Mouse (Mus musculus) embryonic facial prominence, embryonic 13.5 days (tissue): ENCODE results near the gene Scube1. TPM values are rescaled to one million over a fixed set of nuclear protein-coding genes. Genes with fewer than 3 reads are reported as not detected.

Experiments
- ATAC-seq: fragments of 200-750 bp; cut with Nextera tagmentation; 2 replicates; pipeline ENCODE4 v1.8.0; 2017; ENCODE audit warnings: low read depth; ENCODE audit not compliant: insufficient number of reproducible peaks, insufficient read depth, low FRiP score, low TSS enrichment
- H3K27ac ChIP-seq: fragments of 300-500 bp; sonication (generic); 2 replicates; pipeline ENCODE4 v1.5.1; 2015; ENCODE audit warnings: moderate library complexity, mild to moderate bottlenecking, inconsistent platforms
- H3K27me3 ChIP-seq: fragments of 300-500 bp; sonication (generic); 2 replicates; pipeline ENCODE4 v1.6.1; 2015; ENCODE audit warnings: mild to moderate bottlenecking, inconsistent platforms
- H3K36me3 ChIP-seq: fragments of 300-500 bp; sonication (generic); 2 replicates; pipeline ENCODE4 v1.6.1; 2015; ENCODE audit warnings: mild to moderate bottlenecking, inconsistent platforms
- H3K4me1 ChIP-seq: fragments of 300-500 bp; sonication (generic); 2 replicates; pipeline ENCODE4 v1.6.1; 2015; ENCODE audit warnings: inconsistent platforms
- H3K4me2 ChIP-seq: fragments of 300-500 bp; sonication (generic); 2 replicates; pipeline ENCODE4 v1.6.1; 2015; ENCODE audit warnings: moderate library complexity, mild to moderate bottlenecking, inconsistent platforms
- H3K4me3 ChIP-seq: fragments of 300-500 bp; sonication (generic); 2 replicates; pipeline ENCODE4 v1.5.1; 2015; ENCODE audit warnings: mild to moderate bottlenecking, inconsistent platforms
- H3K9ac ChIP-seq: fragments of 300-500 bp; sonication (generic); 2 replicates; pipeline ENCODE4 v1.6.1; 2015; ENCODE audit warnings: mild to moderate bottlenecking, inconsistent platforms
- H3K9me3 ChIP-seq: fragments of 300-500 bp; sonication (generic); 2 replicates; pipeline ENCODE4 v1.6.1; 2016; ENCODE audit warnings: inconsistent platforms
- WGBS: fragments of 180-500 bp; shearing (Covaris S2); methylation state at CpG from one replicate; pipeline ENCODE4 v1.1.7; 2015; ENCODE audit warnings: mixed read lengths; 5-methylcytosine and 5-hydroxymethylcytosine counted together
- polyA plus RNA-seq: library from polyadenylated mRNA; unstranded; fragments of >200 nt; fragmentation: Nextera tagmentation; extraction: Ambion mirVana; gene quantifications from 2 replicates; pipeline ENCODE4 v1.2.1, GENCODE M21; 2015

Scube1 gene
- polyA plus RNA-seq, 1 experiment from 2014 or later, result 24.1 TPM

DNA sequence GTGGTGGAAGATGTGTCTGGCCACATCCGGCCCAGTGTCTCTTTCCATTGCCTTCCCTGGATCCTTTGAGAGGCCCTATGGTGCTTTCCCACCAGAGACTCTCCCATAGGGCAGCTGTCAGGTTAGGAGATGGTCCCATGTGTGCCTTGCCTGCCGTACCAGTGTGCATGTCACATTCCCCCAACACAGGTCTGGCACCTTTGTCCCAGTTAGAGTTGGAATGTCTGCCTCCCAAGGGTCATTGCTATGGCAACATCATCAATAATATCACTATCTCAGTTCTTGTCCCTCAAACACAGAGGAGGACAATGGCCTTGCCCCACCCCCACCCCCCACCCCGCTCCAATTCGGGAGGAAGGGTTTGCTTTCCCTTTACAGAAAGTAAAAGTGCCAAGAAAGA is 61.8 kb downstream of the Scube1 start:
- no peak overlapping the region for H3K27ac ChIP-seq
- 74% methylated on average over 4 of the region's 4 CpGs for WGBS

GRCm38 (mm10) chr15:83662106-83662505 is 62.7 kb downstream of the Scube1 start:
- Histone ChIP-seq H3K9ac (peak overlapping the region; percentile 27; the same call in 1 of the 2 replicates), H3K27ac (no peak overlapping the region), H3K4me1 (peaks cover 32% of the 10 kb centered on the region), H3K9me3 (no peaks in the 10 kb centered on the region), H3K27me3 (no peaks in the 10 kb centered on the region; the same call in 1 of the 2 replicates), H3K36me3 (no peaks in the 10 kb centered on the region), H3K4me3 (no peak overlapping the region), H3K4me2 (no peak overlapping the region)
- no peak for ATAC-seq
- 21% methylated on average over 7 of the region's 7 CpGs for WGBS

More for the DNA sequence above, 61.8 kb downstream of the Scube1 start:
- no peaks in the 10 kb centered on the region; the same call in 1 of the 2 replicates for H3K27me3 ChIP-seq
- H3K9me3 ChIP-seq, result no peaks in the 10 kb centered on the region
- ATAC-seq, result no peak
- H3K4me3 ChIP-seq, result no peak overlapping the region
- no peaks in the 10 kb centered on the region for H3K36me3 ChIP-seq
- no peak overlapping the region for H3K9ac ChIP-seq
- peaks cover 31% of the 10 kb centered on the region for H3K4me1 ChIP-seq
- no peak overlapping the region for H3K4me2 ChIP-seq

GRCm38 (mm10) chr15:83642518-83642917 is 82.3 kb downstream of the Scube1 start:
- Histone ChIP-seq H3K27me3 (no peaks in the 10 kb centered on the region), H3K4me3 (no peak overlapping the region), H3K4me2 (no peak overlapping the region), H3K27ac (no peak overlapping the region), H3K36me3 (no peaks in the 10 kb centered on the region), H3K9me3 (no peaks in the 10 kb centered on the region), H3K9ac (no peak overlapping the region), H3K4me1 (peaks cover 21% of the 10 kb centered on the region)
- WGBS, result 97% methylated on average over 6 of the region's 6 CpGs
- ATAC-seq, result no peak

DNA sequence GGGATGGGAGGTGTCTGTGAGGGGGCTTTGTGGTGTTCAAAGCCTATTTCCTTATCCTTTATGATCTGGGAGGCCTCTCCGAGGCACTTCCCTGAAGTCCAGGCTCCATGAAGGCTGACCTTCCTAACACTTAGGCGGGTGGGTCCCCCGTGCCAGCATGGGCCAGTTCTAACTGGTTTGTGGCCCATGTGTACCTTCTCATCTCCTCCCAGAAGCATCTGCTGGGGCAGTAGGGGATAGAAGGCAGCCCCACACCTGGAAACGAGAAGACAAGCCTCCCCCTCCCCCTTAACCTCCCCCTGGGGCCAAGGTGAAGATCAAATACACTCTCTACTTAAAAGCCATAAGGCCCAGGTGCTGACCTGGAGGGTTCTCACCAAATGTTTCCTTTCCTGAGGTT is 84.6 kb downstream of the Scube1 start:
- no peak for ATAC-seq
- Histone ChIP-seq H3K27me3 (no peaks in the 10 kb centered on the region), H3K27ac (peak overlapping the region; percentile 22; the same call in 1 of the 2 replicates), H3K4me3 (no peak overlapping the region), H3K9ac (no peak overlapping the region), H3K9me3 (no peaks in the 10 kb centered on the region), H3K36me3 (no peaks in the 10 kb centered on the region), H3K4me1 (peaks cover 21% of the 10 kb centered on the region), H3K4me2 (no peak overlapping the region)
- 27% methylated on average over 4 of the region's 4 CpGs for WGBS

DNA sequence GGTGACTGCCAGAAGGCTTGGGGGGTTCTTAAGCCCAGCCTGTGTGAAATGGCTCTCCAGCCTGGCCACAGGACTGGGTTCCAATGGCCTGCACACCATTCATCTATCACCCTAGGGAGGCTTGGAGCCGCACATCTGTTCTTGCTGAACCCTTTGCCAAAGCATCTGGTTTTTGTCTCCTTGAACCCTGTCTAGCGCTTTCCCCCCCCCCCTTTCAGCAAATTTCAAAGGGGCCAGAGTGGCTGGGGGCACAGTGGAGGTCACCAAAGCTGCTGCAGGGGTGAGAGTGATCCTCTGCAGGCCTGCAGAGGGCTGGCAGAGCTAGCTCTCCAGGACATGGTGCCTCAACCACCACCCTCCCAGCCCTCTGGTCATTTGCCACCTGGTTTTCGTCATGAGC is 85.7 kb downstream of the Scube1 start:
- ATAC-seq, result no peak
- Histone ChIP-seq H3K27me3 (no peaks in the 10 kb centered on the region), H3K4me1 (peaks cover 21% of the 10 kb centered on the region), H3K36me3 (no peaks in the 10 kb centered on the region), H3K4me3 (no peak overlapping the region), H3K4me2 (no peak overlapping the region), H3K27ac (no peak overlapping the region; the same call in 1 of the 2 replicates), H3K9ac (0 out of 2 replicates have a peak overlapping the region, but pooled peaks have one; percentile 32), H3K9me3 (no peaks in the 10 kb centered on the region)
- WGBS, result 10% methylated on average over 3 of the region's 3 CpGs

GRCm38 (mm10) chr15:83638196-83638899 is 86.5 kb downstream of the Scube1 start:
- Histone ChIP-seq H3K27me3 (no peaks in the 10 kb centered on the region), H3K27ac (no peak overlapping the region), H3K4me1 (peaks cover 21% of the 10 kb centered on the region), H3K4me2 (no peak overlapping the region), H3K9me3 (no peaks in the 10 kb centered on the region), H3K36me3 (no peaks in the 10 kb centered on the region), H3K9ac (no peak overlapping the region), H3K4me3 (no peak overlapping the region)
- no peak for ATAC-seq
- WGBS, result 71% methylated on average over 20 of the region's 20 CpGs

GRCm38 (mm10) chr15:83636759-83637158 is 88.1 kb downstream of the Scube1 start:
- Histone ChIP-seq H3K4me2 (no peak overlapping the region), H3K9ac (no peak overlapping the region), H3K4me3 (no peak overlapping the region), H3K4me1 (peaks cover 21% of the 10 kb centered on the region), H3K9me3 (no peaks in the 10 kb centered on the region), H3K36me3 (peaks cover 5% of the 10 kb centered on the region), H3K27me3 (no peaks in the 10 kb centered on the region), H3K27ac (no peak overlapping the region)
- ATAC-seq, result no peak
- 54% methylated on average over 6 of the region's 6 CpGs for WGBS

DNA sequence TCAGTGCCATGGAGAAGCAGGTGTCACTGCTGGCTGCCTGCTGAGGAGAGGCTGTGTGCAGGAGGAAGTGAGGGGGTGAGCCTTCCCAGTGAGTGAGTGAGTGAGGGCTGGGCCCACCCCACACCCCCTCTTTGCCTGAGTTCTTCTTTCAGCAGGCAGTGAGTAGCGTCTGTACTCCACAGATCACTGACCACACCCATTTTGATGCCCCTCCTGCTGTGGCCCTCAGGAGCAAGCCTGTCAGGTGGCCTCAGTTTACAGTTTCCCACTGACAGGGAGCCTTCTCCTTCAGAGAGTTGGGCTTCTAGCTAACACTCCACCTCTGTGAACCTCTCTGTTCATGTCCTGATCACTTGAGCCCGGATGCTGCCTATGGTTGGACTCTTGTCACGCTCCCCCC is 89.6 kb downstream of the Scube1 start:
- Histone ChIP-seq H3K27ac (no peak overlapping the region), H3K27me3 (no peaks in the 10 kb centered on the region), H3K9ac (no peak overlapping the region), H3K4me1 (peaks cover 24% of the 10 kb centered on the region), H3K4me3 (no peak overlapping the region), H3K4me2 (no peak overlapping the region), H3K9me3 (no peaks in the 10 kb centered on the region), H3K36me3 (peaks cover 13% of the 10 kb centered on the region)
- ATAC-seq, result no peak
- WGBS, result 59% methylated on average over 3 of the region's 3 CpGs

DNA sequence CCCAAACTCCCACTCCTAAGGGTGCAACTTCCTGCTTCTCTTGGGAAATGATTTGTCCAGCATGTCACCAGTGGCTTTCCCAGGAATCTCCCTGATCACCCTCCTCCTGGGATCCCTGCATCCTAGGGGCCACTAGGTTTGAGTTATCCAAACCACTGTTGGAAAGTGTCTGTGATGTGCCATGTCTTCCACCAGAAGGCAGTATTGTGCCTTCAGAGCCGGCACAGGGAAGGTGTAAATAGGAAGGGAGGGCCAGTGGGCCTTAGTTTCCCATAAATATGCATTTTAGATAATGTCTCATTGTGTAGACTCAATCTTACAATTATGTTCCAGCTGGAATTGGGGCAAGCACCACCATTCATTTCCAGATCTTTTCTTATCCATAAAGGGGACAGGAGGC is 90.7 kb downstream of the Scube1 start:
- Histone ChIP-seq H3K9me3 (no peaks in the 10 kb centered on the region), H3K36me3 (peaks cover 24% of the 10 kb centered on the region), H3K27ac (no peak overlapping the region), H3K4me1 (peaks cover 12% of the 10 kb centered on the region), H3K9ac (no peak overlapping the region), H3K4me2 (no peak overlapping the region), H3K4me3 (no peak overlapping the region), H3K27me3 (no peaks in the 10 kb centered on the region)
- ATAC-seq, result no peak
- 20% methylated on average over 1 of the region's 1 CpGs for WGBS

- H3K4me1 ChIP-seq, result peaks cover 5% of the 10 kb centered on the region; the same call in 1 of the 2 replicates
- H3K4me2 ChIP-seq, result no peak overlapping the region
- no peaks in the 10 kb centered on the region for H3K27me3 ChIP-seq
- whole genome bisulfite sequencing, result 40% methylated on average over 7 of the region's 7 CpGs
- 0 out of 2 replicates have a peak overlapping the region, but pooled peaks have one; percentile 8 for H3K27ac ChIP-seq
- no peak overlapping the region for H3K4me3 ChIP-seq
- no peak for ATAC-seq
- H3K9ac ChIP-seq, result no peak overlapping the region
- no peaks in the 10 kb centered on the region for H3K9me3 ChIP-seq
- peaks cover 33% of the 10 kb centered on the region for H3K36me3 ChIP-seq
Observed at GRCm38 (mm10) chr15:83631071-83631470, 93.8 kb downstream of the Scube1 start.

GRCm38 (mm10) chr15:83629716-83630115 is 95.1 kb downstream of the Scube1 start:
- Histone ChIP-seq H3K36me3 (peaks cover 36% of the 10 kb centered on the region), H3K4me3 (no peak overlapping the region), H3K9ac (no peak overlapping the region), H3K27me3 (no peaks in the 10 kb centered on the region), H3K4me2 (no peak overlapping the region), H3K4me1 (peaks cover 5% of the 10 kb centered on the region; the same call in 1 of the 2 replicates), H3K9me3 (no peaks in the 10 kb centered on the region), H3K27ac (no peak overlapping the region)
- WGBS, result 71% methylated on average over 3 of the region's 3 CpGs
- ATAC-seq, result no peak

GRCm38 (mm10) chr15:83626142-83626645 is 98.6 kb downstream of the Scube1 start:
- H3K4me2 ChIP-seq, result no peak overlapping the region

More at GRCm38 (mm10) chr15:83626142-83626645, 98.6 kb downstream of the Scube1 start:
- Histone ChIP-seq H3K36me3 (peaks cover 28% of the 10 kb centered on the region), H3K27ac (no peak overlapping the region), H3K9me3 (no peaks in the 10 kb centered on the region), H3K4me1 (peaks cover 2% of the 10 kb centered on the region; the same call in 1 of the 2 replicates), H3K27me3 (no peaks in the 10 kb centered on the region), H3K9ac (no peak overlapping the region), H3K4me3 (no peak overlapping the region)
- no peak for ATAC-seq
- WGBS, result 90% methylated on average over 2 of the region's 2 CpGs
